Mouse (Mus musculus) brain, embryonic 14.5 days (tissue): ENCODE data around the gene Hist1h2bk.

Experiments used
- CTCF ChIP-seq: fragments of 200-500 bp; IDR thresholded peaks from 2 replicates; pipeline ENCODE4 v1.5.1; 2012; ENCODE audit warnings: inconsistent platforms, mild to moderate bottlenecking, moderate library complexity, borderline replicate concordance; ENCODE audit not compliant: insufficient read depth, insufficient read length; ENCODE audit errors: extremely low read depth
- POLR2A ChIP-seq: fragments of 200-500 bp; IDR thresholded peaks from 2 replicates; pipeline ENCODE4 v1.6.1; 2012; ENCODE audit warnings: mild to moderate bottlenecking, inconsistent platforms, borderline replicate concordance; ENCODE audit not compliant: poor library complexity, insufficient read depth, insufficient read length, severe bottlenecking; ENCODE audit errors: extremely low read depth

- TF ChIP-seq CTCF (no peak), POLR2A (no peak)
Observed at GRCm38 (mm10) chr13:22007872-22008271, 27.8 kb upstream of the Hist1h2bk start.
